Mouse (Mus musculus): ENCODE data around the gene Pkdrej. TPM values are rescaled to one million over a fixed set of nuclear protein-coding genes. Genes with fewer than 3 reads are reported as not detected.

Gene Pkdrej
- total and polyA plus RNA-seq, 2 experiments from 2014 or later: 0.66 to 2.4 TPM

DNA sequence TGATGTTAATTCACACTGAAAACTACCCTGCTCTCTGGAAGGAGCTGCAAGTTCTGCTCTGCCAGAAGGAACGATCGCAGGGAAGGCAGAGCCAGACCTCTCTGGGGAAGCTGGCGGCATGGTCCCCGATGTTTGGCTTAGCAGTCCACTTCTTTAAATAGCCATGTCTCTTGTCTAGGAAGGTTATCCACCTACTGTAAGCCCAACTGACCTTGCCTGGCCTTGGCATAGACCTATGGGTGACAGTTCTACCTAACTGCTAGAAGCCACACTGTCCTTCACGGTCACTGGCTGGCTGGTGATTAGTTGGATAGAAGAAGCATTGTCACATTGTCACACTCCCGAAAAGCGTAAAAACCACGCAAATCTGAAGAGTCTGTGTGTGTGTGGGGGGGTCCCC, 22.9 kb downstream of the Pkdrej start:
- no peak overlapping the region for H3K4me3 ChIP-seq (ENCODE audit: low read depth, low read length)
- peaks cover 37% of the 10 kb centered on the region for H3K36me3 ChIP-seq (replicated peaks; ENCODE audit: control insufficient read depth, insufficient read depth, low read length)
- H3K27ac ChIP-seq (ENCODE audit: low read depth): peak overlapping the region; percentile 71
- H3K4me2 ChIP-seq (ENCODE audit: low read depth, low read length): no peak overlapping the region
- ATAC-seq (ENCODE audit: insufficient read depth, low read depth) (peak; percentile 55), DNase-seq (ENCODE audit: low spot score) (peak; percentile 39)
- 58% methylated on average over 8 of the region's 8 CpGs for WGBS
- no peaks in the 10 kb centered on the region for H3K27me3 ChIP-seq (ENCODE audit: control insufficient read depth, insufficient read depth, low read length)
- H3K9me3 ChIP-seq (replicated peaks; ENCODE audit: control insufficient read depth, low read length): no peaks in the 10 kb centered on the region
- TF ChIP-seq CTCF (IDR thresholded peaks at IDR 0.05; ENCODE audit: low read depth) (no peak), EP300 (IDR thresholded peaks at IDR 0.05; ENCODE audit: low read depth) (no peak)
- peaks cover 13% of the 10 kb centered on the region; the same call in 1 of the 2 replicates for H3K4me1 ChIP-seq (ENCODE audit: control insufficient read depth, insufficient read depth)
- H3K9ac ChIP-seq (replicated peaks; ENCODE audit: low read depth, low read length): no peak overlapping the region

DNA sequence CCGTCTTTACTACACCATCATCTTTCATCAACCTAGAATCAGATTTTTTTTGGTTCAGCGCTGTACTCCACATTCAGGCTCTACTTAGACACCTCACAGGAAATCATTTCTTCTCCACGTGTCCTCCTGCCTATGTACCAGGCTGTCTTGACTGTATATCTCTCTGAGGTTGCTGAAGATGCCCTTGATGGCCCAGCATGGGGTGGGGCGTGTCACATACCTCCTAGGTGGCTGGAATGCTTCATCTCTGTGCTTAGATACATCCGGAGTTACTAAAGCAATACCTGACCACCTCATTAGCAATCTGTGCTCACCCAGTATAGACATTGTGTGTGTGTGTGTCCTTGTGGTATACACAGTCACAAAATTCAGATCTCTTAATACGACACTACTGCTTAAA, 26.0 kb downstream of the Pkdrej start:
- Histone ChIP-seq H3K4me1 (ENCODE audit: control insufficient read depth, insufficient read depth) (peaks cover 9% of the 10 kb centered on the region; the same call in 1 of the 2 replicates), H3K4me2 (ENCODE audit: low read depth, low read length) (no peak overlapping the region), H3K9ac (replicated peaks; ENCODE audit: low read depth, low read length) (no peak overlapping the region), H3K4me3 (ENCODE audit: low read depth, low read length) (no peak overlapping the region), H3K27me3 (ENCODE audit: control insufficient read depth, insufficient read depth, low read length) (no peaks in the 10 kb centered on the region), H3K36me3 (replicated peaks; ENCODE audit: control insufficient read depth, insufficient read depth, low read length) (peaks cover 44% of the 10 kb centered on the region), H3K9me3 (replicated peaks; ENCODE audit: control insufficient read depth, low read length) (no peaks in the 10 kb centered on the region), H3K27ac (ENCODE audit: low read depth) (no peak overlapping the region)
- WGBS: 77% methylated on average over 6 of the region's 6 CpGs
- DNase-seq (ENCODE audit: low spot score) (no peak), ATAC-seq (ENCODE audit: insufficient read depth, low read depth) (no peak)
- TF ChIP-seq CTCF (IDR thresholded peaks at IDR 0.05; ENCODE audit: low read depth) (no peak), EP300 (IDR thresholded peaks at IDR 0.05; ENCODE audit: low read depth) (no peak)

DNA sequence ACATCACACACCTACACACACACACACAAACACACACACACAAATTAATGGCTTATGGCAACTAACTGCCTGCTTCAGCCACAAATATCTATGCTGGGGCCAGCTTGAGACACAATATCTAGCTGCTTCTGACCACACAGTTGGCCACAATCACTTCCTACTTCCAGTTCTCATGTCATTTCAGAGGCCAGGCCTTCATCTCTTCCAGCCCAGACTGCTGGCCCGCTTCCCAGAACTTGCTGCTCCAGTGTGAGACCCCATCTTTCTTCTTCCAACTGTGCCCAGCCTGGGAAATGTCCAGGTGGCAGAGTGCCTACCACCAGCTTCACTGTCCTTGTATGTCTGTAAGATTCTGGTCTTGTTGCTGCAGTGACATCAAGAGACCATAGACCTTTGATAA, 28.7 kb downstream of the Pkdrej start:
- Histone ChIP-seq H3K4me2 (ENCODE audit: low read depth, low read length) (no peak overlapping the region), H3K27me3 (ENCODE audit: control insufficient read depth, insufficient read depth, low read length) (no peaks in the 10 kb centered on the region), H3K9ac (replicated peaks; ENCODE audit: low read depth, low read length) (no peak overlapping the region), H3K36me3 (replicated peaks; ENCODE audit: control insufficient read depth, insufficient read depth, low read length) (peaks cover 41% of the 10 kb centered on the region), H3K4me1 (ENCODE audit: control insufficient read depth, insufficient read depth) (peaks cover 17% of the 10 kb centered on the region; the same call in 1 of the 2 replicates), H3K27ac (ENCODE audit: low read depth) (peak overlapping the region; percentile 70), H3K9me3 (replicated peaks; ENCODE audit: control insufficient read depth, low read length) (no peaks in the 10 kb centered on the region), H3K4me3 (ENCODE audit: low read depth, low read length) (no peak overlapping the region)
- WGBS: 27% methylated on average over 1 of the region's 1 CpGs
- ATAC-seq (ENCODE audit: insufficient read depth, low read depth): peak; percentile 48
- no peak for TF ChIP-seq CTCF (IDR thresholded peaks at IDR 0.05; ENCODE audit: low read depth)
- no peak for TF ChIP-seq EP300 (IDR thresholded peaks at IDR 0.05; ENCODE audit: low read depth)
- DNase-seq (ENCODE audit: low spot score): peak; percentile 58

DNA sequence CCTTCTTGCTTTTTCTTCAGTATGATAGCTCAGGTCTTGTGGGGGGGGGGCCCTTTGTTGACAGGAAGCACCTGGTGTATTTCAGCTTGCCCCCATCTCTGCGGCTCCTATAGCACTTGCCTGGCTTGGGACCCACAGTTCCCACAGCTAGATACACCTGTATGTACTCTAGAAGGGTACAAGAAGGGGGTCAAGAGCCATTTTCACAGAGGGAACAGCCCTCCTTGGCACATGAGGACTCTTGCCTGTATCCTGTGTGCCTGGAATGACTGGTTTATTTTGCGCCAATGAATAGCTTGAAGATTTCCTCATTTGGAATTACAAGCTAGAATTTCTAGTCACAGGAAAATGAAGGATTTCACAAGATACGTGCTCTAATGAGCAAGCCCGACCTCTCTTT, 30.1 kb downstream of the Pkdrej start:
- H3K36me3 ChIP-seq (replicated peaks; ENCODE audit: control insufficient read depth, insufficient read depth, low read length): peaks cover 30% of the 10 kb centered on the region
- 87% methylated on average over 4 of the region's 4 CpGs for WGBS
- H3K4me2 ChIP-seq (ENCODE audit: low read depth, low read length): no peak overlapping the region
- H3K27me3 ChIP-seq (ENCODE audit: control insufficient read depth, insufficient read depth, low read length): no peaks in the 10 kb centered on the region
- DNase-seq (ENCODE audit: low spot score) (no peak), ATAC-seq (ENCODE audit: insufficient read depth, low read depth) (no peak)
- no peak overlapping the region for H3K27ac ChIP-seq (ENCODE audit: low read depth)
- H3K9me3 ChIP-seq (replicated peaks; ENCODE audit: control insufficient read depth, low read length): no peaks in the 10 kb centered on the region
- H3K4me1 ChIP-seq (ENCODE audit: control insufficient read depth, insufficient read depth): peaks cover 28% of the 10 kb centered on the region
- H3K4me3 ChIP-seq (ENCODE audit: low read depth, low read length): no peak overlapping the region
- TF ChIP-seq CTCF (IDR thresholded peaks at IDR 0.05; ENCODE audit: low read depth): no peak
- TF ChIP-seq EP300 (IDR thresholded peaks at IDR 0.05; ENCODE audit: low read depth): no peak
- H3K9ac ChIP-seq (replicated peaks; ENCODE audit: low read depth, low read length): no peak overlapping the region

DNA sequence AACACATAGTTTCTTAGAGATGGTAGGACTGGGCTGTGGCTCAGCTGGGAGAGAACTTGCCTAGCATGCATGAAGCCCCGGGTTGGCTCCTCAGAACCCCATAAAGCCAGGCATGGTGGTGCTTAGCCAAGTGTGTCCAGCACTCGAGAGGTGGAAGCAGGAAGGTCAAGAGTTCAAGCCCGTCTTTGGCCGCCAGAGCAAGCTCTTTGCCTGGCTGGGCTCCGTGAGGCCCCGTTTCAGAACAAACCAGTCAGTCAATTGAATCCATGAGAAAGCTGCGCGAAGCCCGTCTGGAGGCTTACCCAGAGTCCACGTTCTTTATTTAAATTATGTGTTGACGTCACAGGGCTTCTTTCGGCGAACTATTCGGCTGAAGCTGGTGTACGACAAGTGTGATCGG, 32.9 kb downstream of the Pkdrej start:
- Histone ChIP-seq H3K4me1 (ENCODE audit: control insufficient read depth, insufficient read depth) (peaks cover 29% of the 10 kb centered on the region), H3K4me3 (ENCODE audit: low read depth, low read length) (no peak overlapping the region), H3K9me3 (replicated peaks; ENCODE audit: control insufficient read depth, low read length) (no peaks in the 10 kb centered on the region), H3K27me3 (ENCODE audit: control insufficient read depth, insufficient read depth, low read length) (no peaks in the 10 kb centered on the region), H3K36me3 (replicated peaks; ENCODE audit: control insufficient read depth, insufficient read depth, low read length) (peaks cover 16% of the 10 kb centered on the region), H3K27ac (ENCODE audit: low read depth) (no peak overlapping the region), H3K4me2 (ENCODE audit: low read depth, low read length) (no peak overlapping the region), H3K9ac (replicated peaks; ENCODE audit: low read depth, low read length) (no peak overlapping the region)
- 61% methylated on average over 16 of the region's 16 CpGs for WGBS
- no peak for DNase-seq (ENCODE audit: low spot score)
- TF ChIP-seq EP300 (IDR thresholded peaks at IDR 0.05; ENCODE audit: low read depth): no peak
- TF ChIP-seq CTCF (IDR thresholded peaks at IDR 0.05; ENCODE audit: low read depth): no peak
- ATAC-seq (ENCODE audit: insufficient read depth, low read depth): no peak

DNA sequence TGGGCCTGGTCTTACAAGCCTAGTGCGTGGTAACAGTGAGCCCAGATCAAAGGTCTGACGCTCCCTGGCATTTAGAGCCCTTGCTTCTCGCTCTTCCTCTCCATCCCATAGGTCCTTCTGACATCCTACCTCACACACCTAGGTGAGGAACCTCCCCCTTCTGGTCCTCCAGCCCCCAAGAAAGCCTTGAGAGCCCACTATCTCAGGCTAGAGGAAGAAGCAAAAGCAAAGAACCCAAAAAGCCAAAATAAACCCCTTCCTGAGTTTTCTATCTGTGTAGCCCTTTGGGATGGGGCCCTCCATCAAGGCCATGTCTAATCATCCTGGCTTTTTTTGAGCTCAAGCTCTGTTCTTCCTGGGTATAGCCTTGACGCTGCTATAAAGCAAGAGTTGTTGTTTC, 33.5 kb downstream of the Pkdrej start:
- ATAC-seq (ENCODE audit: insufficient read depth, low read depth) (no peak), DNase-seq (ENCODE audit: low spot score) (no peak)
- no peak for TF ChIP-seq CTCF (IDR thresholded peaks at IDR 0.05; ENCODE audit: low read depth)
- no peak for TF ChIP-seq EP300 (IDR thresholded peaks at IDR 0.05; ENCODE audit: low read depth)
- Histone ChIP-seq H3K27ac (ENCODE audit: low read depth) (no peak overlapping the region), H3K9me3 (replicated peaks; ENCODE audit: control insufficient read depth, low read length) (no peaks in the 10 kb centered on the region), H3K4me2 (ENCODE audit: low read depth, low read length) (no peak overlapping the region), H3K36me3 (replicated peaks; ENCODE audit: control insufficient read depth, insufficient read depth, low read length) (peaks cover 11% of the 10 kb centered on the region), H3K4me3 (ENCODE audit: low read depth, low read length) (no peak overlapping the region), H3K27me3 (ENCODE audit: control insufficient read depth, insufficient read depth, low read length) (no peaks in the 10 kb centered on the region), H3K9ac (replicated peaks; ENCODE audit: low read depth, low read length) (no peak overlapping the region), H3K4me1 (ENCODE audit: control insufficient read depth, insufficient read depth) (peaks cover 28% of the 10 kb centered on the region)
- WGBS: 91% methylated on average over 4 of the region's 4 CpGs

Measured in heart, postnatal 0 days (tissue).